Mouse (Mus musculus): ENCODE data around the gene Serpinb9c. TPM values are rescaled to one million over a fixed set of nuclear protein-coding genes. Genes with fewer than 3 reads are reported as not detected.
"Not testable (repeated sequence)": the region's sequence is repeated elsewhere in the genome, so short reads cannot be mapped to it uniquely, and the experiment has no call there.

Gene Serpinb9c
- not detected in 2 replicates for polyA plus RNA-seq (2015; fragmentation: Nextera tagmentation; extraction: Ambion mirVana)

DNA sequence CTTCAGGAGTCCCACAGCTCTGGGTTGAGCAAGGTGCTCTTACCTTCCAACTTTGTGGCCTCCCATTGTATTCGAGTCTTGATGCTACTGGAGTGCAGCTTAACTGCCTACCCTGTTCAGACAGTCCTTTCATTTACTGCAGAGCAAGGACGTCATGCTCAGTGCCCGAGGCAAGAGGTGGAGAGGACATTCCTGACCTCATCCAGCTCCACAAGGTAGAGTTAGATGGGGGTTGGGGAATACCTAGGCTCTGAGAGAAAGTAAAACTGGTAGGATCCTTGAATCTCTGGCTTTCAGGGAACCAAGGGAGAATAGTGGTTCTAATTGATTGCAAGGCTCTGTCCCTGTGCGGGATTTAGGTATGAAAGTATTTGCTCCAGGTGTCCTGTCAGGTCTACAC, at the start of gene Serpinb9c:
TSS of gene Serpinb9c (minus strand) at position 101 of the 400 bp plus-strand sequence.
- Histone ChIP-seq H3K9me3 (no peaks in the 10 kb centered on the region), H3K27ac (replicated peaks) (no peak within 1 kb of the TSS), H3K4me1 (no peaks in the 10 kb centered on the region), H3K9ac (replicated peaks) (no peak within 1 kb of the TSS), H3K36me3 (no peaks in the 10 kb centered on the region), H3K27me3 (no peaks in the 10 kb centered on the region), H3K4me3 (no peak within 1 kb of the TSS), H3K4me2 (replicated peaks) (no peak within 1 kb of the TSS)
- no peak for ATAC-seq (replicated peaks)
- 76% methylated on average over 4 of the region's 4 CpGs for WGBS

DNA sequence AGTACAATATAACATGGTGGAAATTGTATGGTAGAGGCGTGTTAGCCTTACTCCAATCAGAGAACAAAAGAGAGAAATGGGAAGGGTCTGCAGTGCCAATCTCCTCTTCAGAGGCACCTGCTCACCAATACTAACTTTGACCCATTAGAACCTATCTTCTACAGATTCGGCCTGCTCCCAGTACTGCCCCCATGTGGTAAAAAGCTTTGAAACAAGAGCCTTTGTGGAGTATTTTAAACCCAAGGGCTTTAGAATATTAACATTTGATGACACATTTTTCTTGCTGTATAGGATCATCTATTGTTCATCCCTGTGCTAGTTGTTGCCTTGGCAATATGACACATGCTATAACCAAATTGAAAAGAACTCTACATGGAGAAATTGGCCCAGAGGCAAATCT, 40.2 kb upstream of the Serpinb9c start:
- no peak for ATAC-seq (replicated peaks)
- Histone ChIP-seq H3K4me3 (no peak overlapping the region), H3K27me3 (no peaks in the 10 kb centered on the region), H3K27ac (replicated peaks) (no peak overlapping the region), H3K4me2 (replicated peaks) (no peak overlapping the region), H3K9ac (replicated peaks) (no peak overlapping the region), H3K4me1 (no peaks in the 10 kb centered on the region), H3K36me3 (no peaks in the 10 kb centered on the region), H3K9me3 (no peaks in the 10 kb centered on the region; the same call in 1 of the 2 replicates)
- WGBS = 60% methylated on average over 2 of the region's 2 CpGs

DNA sequence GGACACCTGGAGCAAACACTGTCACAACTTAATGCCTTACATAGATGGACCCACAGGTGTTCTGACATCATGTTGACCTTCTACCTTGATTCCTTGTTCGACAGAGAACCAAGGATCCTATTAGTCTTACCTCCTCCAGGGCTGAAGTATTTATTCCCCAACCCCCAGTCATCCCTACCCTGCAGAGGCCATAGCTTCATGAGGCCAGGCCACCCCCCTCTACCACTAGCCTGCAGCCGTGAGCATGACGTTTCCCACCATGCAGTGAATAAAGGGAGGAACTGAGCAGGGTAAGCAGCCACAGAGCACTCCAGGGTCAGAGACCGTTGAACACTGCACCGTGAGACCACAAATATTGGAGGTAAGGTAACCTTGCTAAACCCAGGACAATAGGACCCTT, 33.1 kb upstream of the Serpinb9c start, which contains the start of gene Serpinb9d:
TSS of gene Serpinb9d (plus strand) at position 301 of the 400 bp plus-strand sequence.
- 86% methylated on average over 5 of the region's 5 CpGs for WGBS
- Histone ChIP-seq H3K4me3 (no peak within 1 kb of the TSS), H3K27me3 (no peaks in the 10 kb centered on the region), H3K4me2 (replicated peaks) (no peak within 1 kb of the TSS), H3K36me3 (no peaks in the 10 kb centered on the region), H3K4me1 (no peaks in the 10 kb centered on the region), H3K9ac (replicated peaks) (no peak within 1 kb of the TSS), H3K9me3 (0 out of 2 replicates have a peak, but pooled peaks cover 4% of the 10 kb centered on the region), H3K27ac (replicated peaks) (no peak within 1 kb of the TSS)
- ATAC-seq (replicated peaks) = no peak

DNA sequence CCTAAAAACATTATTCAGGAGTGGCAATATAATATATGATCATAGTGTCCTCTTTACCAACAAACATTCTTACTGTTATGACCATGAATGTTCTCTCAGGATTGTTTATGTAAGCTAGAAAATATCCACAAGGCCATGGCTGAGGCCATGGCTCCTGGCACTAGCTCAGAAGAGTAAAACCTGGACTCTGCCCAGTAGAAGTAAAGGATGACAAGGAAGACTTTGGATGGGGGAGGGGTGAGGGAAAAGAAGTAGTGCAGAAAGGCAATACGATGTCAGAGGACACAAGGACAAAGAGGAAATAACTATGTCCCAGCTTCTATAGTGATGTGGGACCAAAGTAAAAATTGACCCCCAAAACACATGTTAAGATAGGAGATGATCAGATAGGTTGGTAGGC, 30.9 kb upstream of the Serpinb9c start:
- H3K36me3 ChIP-seq; H3K27me3 ChIP-seq; H3K4me3 ChIP-seq; H3K4me1 ChIP-seq; H3K9ac ChIP-seq (replicated peaks); H3K27ac ChIP-seq (replicated peaks); H3K4me2 ChIP-seq (replicated peaks); H3K9me3 ChIP-seq; ATAC-seq (replicated peaks): not testable (repeated sequence)
- WGBS = 93% methylated on average over 1 of the region's 1 CpGs

DNA sequence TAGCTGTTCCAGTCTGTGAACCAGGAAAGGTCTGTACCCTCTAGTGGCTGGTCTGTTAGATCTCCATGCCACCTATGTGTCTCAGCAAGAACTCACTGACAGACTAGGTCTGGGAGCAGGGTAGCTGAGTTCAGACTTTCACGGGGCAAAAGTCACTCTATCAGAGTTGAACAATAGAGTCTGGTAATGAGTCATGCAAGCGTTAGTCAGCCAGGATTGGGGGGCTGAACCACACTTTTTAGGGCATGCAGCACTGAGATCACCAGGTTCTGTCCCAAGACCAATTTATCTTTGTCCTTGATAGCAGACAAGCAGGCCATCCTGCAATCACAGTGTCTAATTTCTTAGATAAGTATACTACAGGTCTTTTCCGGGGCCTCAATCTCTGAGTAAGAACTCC, 18.1 kb downstream of the Serpinb9c start:
- no peak for ATAC-seq (replicated peaks)
- Histone ChIP-seq H3K9ac (replicated peaks) (no peak overlapping the region), H3K4me3 (no peak overlapping the region), H3K4me2 (replicated peaks) (no peak overlapping the region), H3K36me3 (no peaks in the 10 kb centered on the region), H3K9me3 (no peaks in the 10 kb centered on the region), H3K4me1 (no peaks in the 10 kb centered on the region), H3K27ac (replicated peaks) (no peak overlapping the region), H3K27me3 (no peaks in the 10 kb centered on the region)
- 76% methylated on average over 3 of the region's 3 CpGs for WGBS

DNA sequence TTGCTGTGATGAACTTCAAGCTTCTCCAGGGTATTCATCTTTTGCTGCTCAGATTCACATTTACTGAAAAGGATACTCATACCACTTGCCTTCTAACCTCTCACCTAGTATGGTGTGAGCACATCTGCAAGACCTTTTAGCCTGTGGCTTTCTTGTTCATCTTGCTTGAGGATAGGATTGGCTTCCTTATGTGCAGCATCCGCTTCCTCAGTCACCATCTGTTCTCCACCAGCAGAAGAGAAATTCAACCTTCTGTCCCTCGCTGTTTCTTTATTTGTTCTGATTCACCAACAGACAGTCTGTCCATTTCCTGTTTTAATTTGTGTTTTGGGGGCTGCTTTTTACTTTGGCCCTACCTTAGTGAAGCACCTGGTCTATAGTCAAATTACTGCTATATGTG, 21.8 kb downstream of the Serpinb9c start:
- Histone ChIP-seq H3K27ac (replicated peaks) (no peak overlapping the region), H3K9ac (replicated peaks) (no peak overlapping the region), H3K4me3 (no peak overlapping the region), H3K4me1 (no peaks in the 10 kb centered on the region), H3K9me3 (no peaks in the 10 kb centered on the region), H3K4me2 (replicated peaks) (no peak overlapping the region), H3K36me3 (no peaks in the 10 kb centered on the region), H3K27me3 (no peaks in the 10 kb centered on the region)
- no peak for ATAC-seq (replicated peaks)
- WGBS = 90% methylated on average over 2 of the region's 2 CpGs

DNA sequence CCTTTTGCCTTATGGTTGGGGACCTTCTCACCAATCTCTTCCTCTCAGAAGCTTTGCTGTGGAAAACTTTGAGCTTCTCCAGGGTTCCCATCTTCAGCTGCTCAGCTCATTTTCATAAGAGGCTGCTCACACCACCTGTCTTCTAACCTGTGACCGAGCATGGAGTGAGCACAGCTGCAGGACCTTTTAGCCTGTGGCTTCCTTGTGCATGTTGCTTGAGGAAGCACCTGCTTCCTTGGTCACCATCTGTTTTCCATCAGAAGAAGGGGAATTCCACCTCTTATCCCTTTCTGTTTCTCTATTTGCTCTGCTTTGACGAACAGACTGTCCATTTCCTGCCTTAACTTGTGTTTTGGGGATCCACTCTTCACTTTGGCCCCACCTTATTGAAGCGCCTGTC, 46.5 kb downstream of the Serpinb9c start:
- Histone ChIP-seq H3K36me3 (no peaks in the 10 kb centered on the region), H3K27me3 (no peaks in the 10 kb centered on the region), H3K27ac (replicated peaks) (no peak overlapping the region), H3K9me3 (peaks cover 3% of the 10 kb centered on the region; the same call in 1 of the 2 replicates), H3K9ac (replicated peaks) (no peak overlapping the region), H3K4me1 (no peaks in the 10 kb centered on the region), H3K4me2 (replicated peaks) (no peak overlapping the region), H3K4me3 (no peak overlapping the region)
- WGBS = 77% methylated on average over 3 of the region's 3 CpGs
- no peak for ATAC-seq (replicated peaks)

DNA sequence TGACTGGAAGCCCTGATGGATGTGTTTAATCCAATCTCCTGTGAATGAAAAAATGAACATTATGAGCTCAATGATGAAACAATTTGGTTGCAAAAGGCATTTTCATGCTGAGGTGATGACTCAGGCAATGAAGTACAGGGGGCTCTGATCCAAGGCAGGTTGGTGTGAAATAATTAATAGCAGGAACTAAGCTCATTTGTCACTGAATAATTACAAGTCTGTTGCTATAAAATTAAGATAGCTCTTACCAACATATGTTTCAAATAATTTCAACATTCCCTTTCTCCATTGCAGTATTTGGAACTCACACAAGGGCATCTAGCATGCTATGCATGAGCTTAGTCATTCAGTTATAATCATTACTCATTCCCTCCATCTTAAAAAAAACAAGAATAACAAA, 53.9 kb downstream of the Serpinb9c start:
- no peak overlapping the region for H3K4me3 ChIP-seq
- no peak overlapping the region for H3K27ac ChIP-seq (replicated peaks)
- no peaks in the 10 kb centered on the region for H3K27me3 ChIP-seq
- no peak overlapping the region for H3K4me2 ChIP-seq (replicated peaks)
- H3K4me1 ChIP-seq = no peaks in the 10 kb centered on the region
- H3K9me3 ChIP-seq = no peaks in the 10 kb centered on the region
- no peak for ATAC-seq (replicated peaks)
- no peaks in the 10 kb centered on the region for H3K36me3 ChIP-seq
- no peak overlapping the region for H3K9ac ChIP-seq (replicated peaks)

Other genes with a start within 250 kb of the Serpinb9c start
- 1.1 and 1.6 TPM in 2 replicates for gene Serpinb6b, start 194.5 kb downstream of the Serpinb9c start, polyA plus RNA-seq (2015; fragmentation: Nextera tagmentation; extraction: Ambion mirVana)
- 0.98 and 1.5 TPM in 2 replicates for gene Serpinb9, start 156.5 kb downstream of the Serpinb9c start, polyA plus RNA-seq (2015; fragmentation: Nextera tagmentation; extraction: Ambion mirVana)
- 0.28 and 0.34 TPM in 2 replicates for gene Serpinb9b, start 132.3 kb downstream of the Serpinb9c start, polyA plus RNA-seq (2015; fragmentation: Nextera tagmentation; extraction: Ambion mirVana)
- gene Serpinb1b, start 81.2 kb downstream of the Serpinb9c start, polyA plus RNA-seq (2015; fragmentation: Nextera tagmentation; extraction: Ambion mirVana) = 3.1 and 4.9 TPM in 2 replicates
- not detected in 2 replicates for gene Serpinb9d, start 33.2 kb upstream of the Serpinb9c start, polyA plus RNA-seq (2015; fragmentation: Nextera tagmentation; extraction: Ambion mirVana)
- not detected in 2 replicates for gene Serpinb9e, start 89.9 kb upstream of the Serpinb9c start, polyA plus RNA-seq (2015; fragmentation: Nextera tagmentation; extraction: Ambion mirVana)
- not detected in 2 replicates for gene Serpinb9f, start 164.3 kb upstream of the Serpinb9c start, polyA plus RNA-seq (2015; fragmentation: Nextera tagmentation; extraction: Ambion mirVana)
- gene Gm11397, start 236.0 kb upstream of the Serpinb9c start, polyA plus RNA-seq (2015; fragmentation: Nextera tagmentation; extraction: Ambion mirVana) = not detected in 2 replicates